Mouse (Mus musculus) testis, adult 2 months (tissue): ENCODE results near the gene B4galt2.

Experiments used
- CTCF ChIP-seq: fragments of 200-500 bp; IDR thresholded peaks from 2 replicates; pipeline ENCODE4 v1.5.1; 2012; ENCODE audit warnings: low read depth, mild to moderate bottlenecking, inconsistent platforms, low read length, moderate library complexity; ENCODE audit not compliant: control insufficient read depth, insufficient read depth, insufficient replicate concordance
- POLR2A ChIP-seq: fragments of 200-500 bp; IDR thresholded peaks from 2 replicates; pipeline ENCODE4 v1.6.1; 2012; ENCODE audit warnings: low read depth, mild to moderate bottlenecking, inconsistent platforms, low read length, moderate library complexity; ENCODE audit not compliant: control insufficient read depth

DNA sequence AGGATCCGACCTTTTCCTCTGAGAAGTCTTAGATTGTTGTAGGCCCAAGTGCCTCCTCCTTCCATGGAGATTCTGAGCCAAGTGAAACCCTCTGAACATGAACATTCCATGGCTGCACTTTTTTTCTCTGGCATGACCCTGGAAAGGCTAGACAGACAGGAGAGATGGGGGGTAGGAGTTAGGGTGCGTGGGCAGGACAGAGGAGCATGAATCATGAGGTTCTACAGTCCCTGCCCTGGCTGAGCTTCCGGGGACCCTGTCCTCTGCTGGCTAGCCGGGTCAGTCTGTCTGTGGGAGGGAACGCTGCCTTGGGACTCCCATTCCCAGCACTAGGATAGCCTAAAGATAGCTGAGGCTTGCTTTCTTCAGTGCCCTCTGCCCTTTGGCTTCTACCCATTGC is 38.8 kb downstream of the B4galt2 start:
- TF ChIP-seq POLR2A (no peak), CTCF (no peak)
